Mouse (Mus musculus) Muller cell, postnatal 12 days (primary cell): Measurements from ENCODE around the gene Glrx.
"Not testable (repeated sequence)": the region's sequence is repeated elsewhere in the genome, so short reads cannot be mapped to it uniquely, and the experiment has no call there.

Experiments used
- DNase-seq: peaks from one replicate; pipeline ENCODE4 v3.0.0-alpha.2; 2015; ENCODE audit errors: inconsistent ontology term

Gene Glrx

DNA sequence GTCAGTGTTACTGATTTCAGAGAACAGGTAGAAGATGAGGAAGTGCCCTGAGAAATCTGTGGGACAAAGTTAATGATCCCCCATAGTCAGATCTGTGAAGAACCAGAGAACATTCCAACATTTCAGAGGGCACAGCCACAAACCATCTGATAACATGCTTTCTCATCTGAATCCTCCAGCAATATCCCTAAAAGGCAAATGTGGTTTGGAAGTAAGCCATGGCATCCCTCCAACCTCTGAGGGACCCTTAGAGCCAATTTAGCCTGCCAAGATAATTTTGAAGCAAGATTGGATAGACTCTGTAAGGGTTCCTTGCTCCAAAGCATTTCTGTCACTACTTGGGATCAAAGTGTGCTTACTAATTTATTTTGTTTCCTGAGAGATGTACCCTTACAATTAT, 6.2 kb upstream of the Glrx start:
- peak; percentile 91 for DNase-seq

DNA sequence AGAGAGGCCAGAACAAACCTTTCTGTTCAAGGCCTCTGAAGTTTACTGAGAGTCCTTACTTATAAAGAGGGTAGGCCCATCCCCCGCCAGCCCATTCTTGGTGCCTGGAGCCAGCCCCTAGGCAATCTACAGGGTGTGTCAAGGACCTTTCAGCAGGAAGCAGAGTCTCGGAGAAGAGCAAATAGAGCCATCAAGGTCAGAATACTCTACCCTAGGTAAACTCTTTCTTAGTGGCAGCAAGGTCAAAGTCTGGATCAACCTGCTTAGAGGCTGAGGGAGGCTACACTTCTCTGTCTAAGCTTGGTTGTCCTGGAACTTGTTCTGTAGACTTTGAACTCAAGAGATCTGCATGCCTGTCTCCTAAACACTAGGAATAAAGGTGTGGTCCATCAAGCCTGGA, 4.2 kb upstream of the Glrx start:
- no peak for DNase-seq

DNA sequence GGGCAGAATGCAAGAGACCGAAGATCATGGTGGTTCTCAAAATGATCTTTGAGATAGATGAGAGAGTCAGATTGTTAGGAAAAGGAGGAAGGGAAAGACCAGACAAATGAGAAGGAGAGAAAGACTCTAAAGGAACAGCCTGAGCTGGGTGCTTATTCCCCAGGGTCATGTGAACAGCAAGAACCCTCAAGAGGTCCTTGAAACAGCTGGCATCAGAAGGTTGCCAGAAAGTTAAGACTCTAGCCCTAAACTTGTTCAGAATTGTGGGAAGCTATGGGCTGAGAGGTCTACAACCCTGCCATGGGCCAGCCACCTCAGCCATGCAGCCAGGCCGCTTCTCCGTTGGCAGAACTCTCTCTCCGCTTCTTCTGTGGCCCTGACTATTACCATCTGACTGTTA, 1.2 kb upstream of the Glrx start:
- DNase-seq = no peak

DNA sequence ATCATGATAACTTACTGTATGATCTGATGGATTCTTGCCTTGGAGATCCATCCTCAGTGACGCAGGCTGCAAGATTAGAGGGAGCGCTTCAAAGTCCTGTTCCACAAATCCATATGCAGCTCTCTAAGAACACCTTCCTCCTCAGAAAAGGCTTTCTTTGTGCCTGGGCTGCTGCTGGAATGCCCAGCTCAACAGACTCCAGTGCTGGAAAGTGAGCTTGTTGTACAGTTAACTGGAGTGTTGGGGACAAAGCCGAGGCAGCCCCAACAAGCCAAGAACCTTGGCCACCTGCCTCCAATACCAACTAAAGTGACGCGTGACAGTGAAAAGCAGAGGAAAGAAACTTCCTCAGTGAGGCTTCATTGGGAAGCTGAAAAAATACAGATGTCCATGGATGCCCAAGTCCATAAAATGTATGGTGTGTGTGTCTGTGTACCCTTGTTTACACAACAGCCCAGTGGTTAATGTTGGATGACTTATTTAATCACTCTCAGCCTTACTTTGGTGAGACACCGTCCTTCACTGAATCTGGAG, 1.2 kb downstream of the Glrx start:
- DNase-seq = no peak

DNA sequence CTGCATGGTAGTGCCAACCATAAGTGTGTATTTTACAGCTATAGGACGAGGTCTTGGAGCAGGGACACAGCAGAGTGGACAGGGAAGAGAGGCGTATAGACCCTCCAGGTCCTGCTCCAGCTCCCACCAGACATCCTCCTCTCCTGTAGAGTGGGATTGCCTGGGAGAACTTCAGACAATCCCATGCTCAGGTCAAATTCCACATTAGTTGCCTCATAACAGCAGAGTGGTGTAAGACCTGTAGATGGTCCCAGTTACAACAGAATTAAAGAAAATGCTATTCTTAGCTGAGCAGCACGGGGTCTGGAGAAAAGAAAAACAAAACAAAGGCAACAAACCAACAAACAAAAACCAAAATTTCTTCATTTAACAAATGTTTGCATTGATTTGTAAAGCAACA, 2.3 kb downstream of the Glrx start:
- no peak for DNase-seq

DNA sequence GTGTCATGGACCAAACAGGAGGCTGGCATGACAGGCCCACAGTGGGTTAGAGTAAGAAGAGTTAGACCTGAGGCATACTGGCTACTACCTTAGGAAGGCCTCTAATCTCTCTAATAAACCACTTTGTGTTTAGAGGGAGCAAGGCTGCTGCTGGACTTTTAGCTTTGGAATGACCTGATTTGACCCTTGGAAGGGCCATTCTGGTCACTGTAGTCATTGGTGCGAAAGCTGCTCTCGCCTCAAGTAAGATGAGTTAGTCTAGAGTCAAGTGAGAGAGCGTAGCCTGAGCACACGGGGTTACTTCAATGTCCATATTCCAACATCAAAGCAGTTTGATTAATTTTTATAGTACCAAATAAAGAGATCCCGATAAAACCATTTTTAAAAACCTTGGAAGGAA, 3.7 kb downstream of the Glrx start:
- no peak for DNase-seq

DNA sequence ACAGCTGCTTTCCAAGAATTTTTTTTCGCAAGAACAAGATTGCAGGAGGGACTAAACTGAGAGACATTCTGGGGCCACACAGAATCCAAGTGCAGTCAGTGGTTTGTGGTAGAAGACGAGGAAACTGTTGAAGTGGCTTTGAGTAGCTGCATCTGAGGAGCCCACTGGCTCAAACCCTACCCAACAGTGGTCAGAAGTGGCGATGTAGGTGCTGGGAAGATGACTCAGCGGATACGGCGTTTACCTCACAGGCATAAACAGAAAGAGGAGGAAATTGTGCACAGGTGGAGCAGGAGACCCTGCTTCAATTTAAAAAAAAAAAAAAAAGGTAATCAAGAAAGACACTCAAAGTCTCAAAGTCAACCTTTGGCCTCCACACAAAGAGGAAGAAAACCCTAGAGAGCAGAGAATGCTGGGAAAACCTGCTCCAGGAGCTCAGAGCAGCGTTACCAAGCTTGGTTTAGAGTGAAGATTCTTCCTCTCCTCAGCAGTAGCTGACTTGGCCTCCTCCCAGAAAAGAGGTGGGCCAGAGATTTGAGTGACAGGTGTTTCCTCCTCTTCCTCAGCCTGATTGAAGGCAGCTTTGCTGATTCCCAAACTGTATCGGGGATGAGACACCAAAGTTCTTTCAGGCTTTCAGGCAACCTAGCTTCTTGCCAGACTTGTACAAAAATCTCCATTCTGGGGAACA, 4.5 kb downstream of the Glrx start:
- no peak for DNase-seq

DNA sequence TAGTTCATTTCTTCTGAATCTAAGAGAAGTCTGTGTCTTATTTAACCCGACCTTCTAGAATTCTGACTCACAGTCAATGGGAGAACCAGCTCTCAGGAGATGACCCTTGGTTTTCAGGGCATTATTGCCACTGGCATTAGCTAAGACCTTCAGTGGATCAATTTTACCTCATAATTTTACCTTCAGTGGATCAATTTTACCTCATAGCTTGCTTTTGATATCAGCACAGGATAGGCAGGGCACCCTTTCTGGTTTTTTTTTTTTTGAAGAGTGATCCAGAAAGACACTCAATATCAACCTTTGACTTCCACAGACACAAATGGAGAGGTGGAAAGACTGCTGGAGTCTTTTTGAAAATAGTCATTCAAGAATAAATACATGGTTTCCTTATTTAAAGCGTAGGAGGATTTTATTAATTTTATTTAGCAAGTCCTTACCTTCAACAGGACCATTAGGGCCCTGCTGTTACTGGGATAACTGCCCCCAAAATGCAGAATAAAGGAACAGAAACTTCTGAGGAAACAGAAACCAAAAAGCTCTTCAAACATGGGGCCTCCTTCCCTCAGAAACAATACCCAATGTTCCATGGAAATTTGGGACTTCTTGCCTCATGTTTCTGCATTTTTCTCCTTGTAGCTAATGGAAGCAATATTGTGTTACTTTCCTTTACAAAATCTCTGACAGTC, 5.3 kb downstream of the Glrx start:
- no peak for DNase-seq

DNA sequence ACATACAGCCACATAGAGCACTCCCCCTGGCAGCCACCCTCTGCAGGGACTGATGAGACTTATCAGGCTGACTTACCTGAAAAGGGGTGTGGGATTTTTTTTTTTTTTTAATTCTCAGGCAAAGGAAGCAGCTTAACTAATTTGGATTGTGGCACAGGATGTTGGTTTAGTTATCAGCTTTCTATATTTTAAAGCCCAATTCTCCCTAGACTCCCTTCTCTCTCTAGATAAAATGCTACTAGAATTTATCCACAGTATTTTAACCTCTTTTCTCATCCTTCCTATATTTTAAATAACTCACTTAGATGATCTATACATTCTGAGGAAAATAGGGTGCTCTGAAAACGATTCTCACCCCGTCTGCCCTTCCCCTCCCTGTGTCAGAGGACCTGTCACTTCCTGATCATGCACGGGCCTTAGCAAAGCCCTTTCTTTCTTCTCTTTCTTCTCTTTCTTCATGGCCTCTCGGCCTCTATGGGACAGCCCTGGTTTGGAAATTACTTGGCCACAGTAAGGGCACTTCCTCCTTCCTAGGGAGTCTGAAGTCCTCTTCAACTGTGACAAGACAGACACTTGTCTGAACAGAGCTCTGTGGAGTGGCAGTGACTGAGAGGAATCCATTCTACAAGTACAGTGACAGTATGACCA, 6.0 kb downstream of the Glrx start:
- no peak for DNase-seq

DNA sequence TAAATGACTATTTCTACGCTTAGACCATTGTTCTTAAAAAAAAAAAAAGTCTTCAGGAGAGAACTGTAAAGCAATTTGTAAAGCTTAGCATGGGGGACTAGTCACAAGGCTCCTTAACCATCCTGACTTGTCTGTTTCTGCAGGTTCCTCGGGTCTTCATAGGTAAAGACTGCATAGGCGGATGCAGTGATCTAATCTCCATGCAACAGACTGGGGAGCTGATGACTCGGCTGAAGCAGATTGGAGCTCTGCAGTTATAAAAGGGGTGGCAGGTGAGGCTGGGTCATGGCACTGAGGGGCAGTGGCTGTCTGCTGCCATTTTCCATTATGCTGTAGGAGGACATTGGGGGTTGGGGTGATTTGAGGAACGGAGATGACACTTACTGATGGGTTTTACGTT, 7.4 kb downstream of the Glrx start:
- DNase-seq = no peak

DNA sequence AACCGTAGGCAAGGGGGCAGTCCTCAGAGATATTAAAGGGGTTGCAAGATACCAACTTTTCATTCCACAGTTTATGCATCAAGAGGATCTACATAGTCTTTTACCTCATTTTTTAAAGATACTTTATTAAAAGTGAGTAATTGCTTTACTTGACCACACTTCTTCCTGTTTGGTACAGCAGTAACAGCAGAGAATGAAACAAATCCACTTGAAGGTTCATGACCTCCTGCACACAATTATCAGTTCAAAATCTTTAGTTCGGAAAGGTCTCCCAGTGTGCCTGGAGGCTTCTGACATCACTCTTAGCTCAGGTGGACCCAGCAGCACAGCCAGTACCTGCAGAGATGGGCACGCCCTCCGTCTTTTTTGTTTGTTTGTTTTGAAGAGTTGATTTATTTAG, 12.4 kb downstream of the Glrx start:
- DNase-seq = no peak

DNA sequence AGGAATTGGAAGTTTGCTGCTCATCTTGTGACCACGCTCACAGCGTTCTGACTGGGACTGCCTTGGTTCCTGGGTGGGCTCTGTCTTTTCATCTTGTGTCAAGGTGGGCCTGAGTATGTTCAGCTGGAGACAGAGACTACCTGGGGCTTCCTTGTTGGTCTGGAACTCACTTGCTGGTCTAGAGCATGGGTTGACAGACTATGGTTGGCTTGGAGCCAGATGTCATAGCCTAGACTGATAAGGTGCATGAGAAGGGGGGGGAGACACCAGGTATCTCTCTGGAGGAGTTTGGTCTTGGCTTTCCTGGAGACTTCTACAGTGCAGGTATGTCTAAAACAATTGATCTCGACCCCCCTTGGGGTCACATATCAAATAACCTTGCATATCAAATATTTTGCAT, 13.4 kb downstream of the Glrx start:
- no peak for DNase-seq

DNA sequence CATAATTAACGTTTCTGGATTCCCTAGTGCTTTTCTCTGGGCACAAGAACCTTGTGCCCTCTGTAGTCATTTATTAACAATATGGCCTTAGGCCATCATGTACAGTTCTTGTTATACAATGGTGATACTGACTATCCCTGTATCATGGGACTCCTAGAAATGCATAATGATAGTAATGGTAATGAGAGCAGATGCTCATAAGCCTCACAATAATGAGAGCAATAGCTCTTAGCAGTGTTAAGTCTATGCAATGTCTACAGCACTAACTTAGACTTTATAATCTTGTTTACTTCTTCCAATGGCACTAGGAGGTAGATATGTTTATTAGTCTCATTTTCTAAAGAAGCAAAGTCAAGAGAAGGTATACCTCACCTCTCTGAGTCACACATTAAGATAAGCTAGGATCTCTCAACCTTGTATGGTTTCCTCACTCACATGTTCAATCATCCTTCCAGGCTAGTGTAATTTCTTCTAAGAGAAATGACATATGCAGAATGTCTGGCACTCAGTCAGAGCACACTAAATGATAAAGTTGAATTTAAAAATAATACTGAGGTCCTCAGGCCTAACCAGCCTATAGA, 19.7 kb downstream of the Glrx start:
- no peak for DNase-seq

DNA sequence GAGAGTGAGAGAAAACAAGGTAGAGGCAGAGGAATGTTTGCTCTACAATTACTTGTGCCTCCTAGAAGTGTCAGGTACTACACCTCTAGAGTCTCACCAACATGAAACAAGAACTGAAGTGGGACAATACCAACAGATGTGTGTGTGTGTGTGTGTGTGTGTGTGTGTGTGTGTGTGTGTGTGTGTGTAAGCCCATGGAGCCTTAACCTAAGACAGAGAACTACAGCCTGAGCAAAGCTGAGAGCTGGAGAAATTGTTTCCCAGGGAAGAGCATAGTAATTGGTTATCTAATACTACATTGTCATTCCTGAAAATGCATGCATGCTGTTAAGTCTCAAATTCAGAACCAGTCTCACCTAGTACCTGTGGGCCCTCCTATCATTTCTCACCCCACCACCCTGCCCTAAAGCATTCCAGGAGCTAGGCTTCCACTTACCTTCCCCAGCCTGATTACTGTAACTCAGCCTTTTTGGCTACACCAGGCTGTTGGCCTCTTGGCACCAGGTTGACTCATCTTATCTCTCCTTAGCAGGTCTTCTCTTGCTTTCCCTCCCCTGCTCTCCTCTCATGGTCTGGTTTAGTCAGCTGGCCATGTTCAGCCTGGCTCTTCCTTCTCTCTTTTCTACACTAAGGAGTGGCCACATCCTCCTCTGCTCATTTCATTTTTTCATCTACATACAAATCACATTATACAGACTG, 26.0 kb downstream of the Glrx start:
- DNase-seq = no peak

DNA sequence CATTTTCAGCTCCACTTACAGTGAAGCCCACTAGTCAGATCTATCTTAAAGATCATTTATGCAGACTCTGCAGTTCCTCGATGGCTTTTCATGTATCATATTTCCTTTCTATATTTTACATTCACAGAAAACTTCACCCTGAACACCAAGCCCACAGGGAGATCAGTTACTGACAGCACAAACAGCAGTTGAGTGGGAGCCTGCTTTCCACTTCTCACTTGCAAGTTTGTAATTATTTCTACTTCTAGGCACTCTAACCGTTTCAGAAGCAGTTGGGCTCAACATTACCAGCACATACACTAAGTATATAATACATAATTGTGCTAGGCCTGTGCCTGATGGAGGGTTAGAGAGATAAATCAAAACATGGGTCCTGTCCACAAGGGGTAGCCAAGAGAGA, 28.2 kb downstream of the Glrx start:
- no peak for DNase-seq

DNA sequence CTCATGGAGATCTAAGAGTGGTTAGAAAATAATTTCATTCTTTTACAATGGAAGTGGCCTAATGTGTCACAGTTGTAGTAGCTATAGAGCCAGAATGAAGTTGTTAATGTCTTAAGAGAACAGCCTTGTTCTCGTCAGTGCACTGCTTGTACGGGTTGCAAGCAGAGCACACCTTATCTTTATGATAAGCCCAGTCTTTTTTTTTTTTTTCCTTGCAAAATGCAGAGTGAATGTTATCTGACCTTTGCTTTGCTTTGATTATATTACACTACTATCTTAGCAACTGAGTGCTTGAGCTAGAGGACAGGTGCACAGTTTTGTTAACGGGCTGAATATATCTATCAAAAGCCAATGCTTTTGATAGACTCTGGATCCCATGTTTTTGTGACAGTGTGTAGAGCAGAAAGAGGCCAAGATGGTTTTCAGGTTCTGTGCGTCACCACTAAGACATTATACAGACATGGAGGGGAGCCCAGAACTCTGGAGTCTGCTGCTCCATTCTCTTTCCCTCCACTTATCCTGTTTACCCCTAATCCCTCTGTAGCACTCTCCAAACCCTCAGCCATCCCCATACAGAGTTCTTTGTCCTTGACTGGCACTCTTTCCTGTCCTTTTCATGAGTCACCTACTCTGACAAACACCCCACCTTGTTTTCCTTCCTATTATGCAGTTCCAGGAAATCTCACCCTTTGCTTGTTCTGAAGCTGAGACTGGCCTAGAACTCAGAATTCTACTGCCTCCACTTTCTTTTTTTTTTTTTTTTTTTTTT, 35.1 kb downstream of the Glrx start:
- no peak for DNase-seq

DNA sequence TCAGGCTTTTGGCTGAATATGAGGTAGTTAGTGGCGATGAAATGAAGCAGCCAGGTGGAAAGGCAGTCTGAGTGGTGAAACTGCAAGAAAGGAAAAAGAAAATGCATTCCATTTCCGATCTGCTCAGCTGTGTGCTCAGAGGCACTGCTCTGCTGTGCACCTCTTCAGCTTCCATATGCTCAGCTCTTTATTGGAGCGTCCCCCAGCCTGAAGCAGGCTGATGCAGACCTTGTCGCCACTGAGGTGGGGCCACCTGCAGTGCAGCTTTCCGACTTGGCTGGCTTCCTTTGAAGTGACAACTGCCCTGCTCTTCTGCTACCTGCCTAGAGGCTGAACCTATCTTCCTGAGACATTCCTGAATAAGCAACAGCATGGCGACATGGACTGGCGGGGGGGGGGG, 36.5 kb downstream of the Glrx start:
- DNase-seq = not testable (repeated sequence)

DNA sequence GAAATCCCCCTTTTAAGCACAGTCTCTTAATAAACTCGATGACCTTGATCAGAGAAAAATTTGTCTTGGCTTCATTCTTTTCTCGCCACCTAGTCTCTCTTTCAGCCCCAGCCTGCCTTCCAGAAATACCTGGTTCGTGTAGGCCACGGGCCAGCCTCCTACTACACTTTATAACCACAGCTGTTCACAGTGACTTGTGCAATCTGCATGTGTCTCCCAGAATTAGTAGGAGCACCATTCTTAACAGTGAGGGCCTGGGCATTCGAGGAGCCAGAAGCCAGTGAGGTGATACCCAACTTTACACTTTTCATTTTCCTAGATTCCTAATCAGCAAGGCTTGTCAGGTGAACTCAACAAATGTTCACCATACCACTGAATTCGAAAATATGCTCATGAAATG, 36.9 kb downstream of the Glrx start:
- no peak for DNase-seq

DNA sequence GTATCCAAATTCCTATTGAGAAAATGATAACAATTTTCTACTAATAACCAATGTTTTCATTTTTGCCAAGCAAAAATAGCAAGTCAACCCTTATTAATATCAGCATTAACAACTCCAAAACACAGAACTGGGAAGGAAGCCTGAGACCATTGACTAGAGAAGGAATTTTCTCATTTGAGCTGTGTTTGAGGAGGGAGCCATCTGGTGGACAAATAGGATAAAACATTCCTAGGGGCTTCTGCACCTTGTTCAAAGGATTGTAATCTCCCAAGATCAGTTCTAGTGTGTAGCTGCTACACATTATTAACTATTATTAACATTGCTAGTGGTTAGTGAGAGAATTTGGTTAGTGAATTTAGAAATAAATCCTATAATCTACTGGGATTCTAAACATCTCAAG, 38.2 kb downstream of the Glrx start:
- peak; percentile 53 for DNase-seq

DNA sequence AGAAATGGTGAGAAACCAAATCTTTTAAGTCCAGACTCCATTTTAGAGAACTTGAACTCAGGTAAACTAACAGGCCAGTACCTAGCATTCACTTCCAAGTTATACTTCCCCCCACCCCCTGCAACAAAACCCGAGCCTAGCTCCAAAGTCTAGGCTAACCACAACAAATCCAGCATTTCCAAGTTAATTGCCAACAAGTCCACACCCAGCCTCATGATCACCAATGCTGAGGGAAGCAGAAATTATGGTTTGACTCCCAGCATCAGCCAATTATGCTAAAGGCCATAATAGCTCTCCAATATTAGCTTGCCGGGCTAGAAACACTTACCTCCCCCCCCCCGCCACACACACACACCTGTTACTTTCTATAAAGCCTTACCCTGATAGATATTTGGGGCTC, 40.1 kb downstream of the Glrx start:
- no peak for DNase-seq

DNA sequence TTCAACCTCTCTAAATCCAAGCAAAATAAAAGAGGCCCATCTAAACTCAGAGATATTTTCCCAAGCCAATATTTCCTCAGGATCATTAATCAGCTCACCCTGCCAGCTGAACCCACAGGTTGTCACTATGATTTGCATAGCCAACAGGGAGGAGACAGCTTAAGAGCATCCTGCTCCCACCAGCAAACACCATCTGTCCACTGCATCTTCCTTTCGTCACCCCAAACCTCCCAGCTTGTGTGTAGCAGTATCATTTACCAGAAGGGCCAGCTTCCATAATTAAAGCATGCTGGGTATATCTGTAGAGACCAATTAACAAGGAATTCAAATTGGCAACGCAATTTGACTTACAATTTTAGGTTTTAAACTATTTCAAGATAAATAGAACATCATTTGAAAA, 40.8 kb downstream of the Glrx start:
- no peak for DNase-seq
